Mouse (Mus musculus): ENCODE results near the gene Il33.

DNA sequence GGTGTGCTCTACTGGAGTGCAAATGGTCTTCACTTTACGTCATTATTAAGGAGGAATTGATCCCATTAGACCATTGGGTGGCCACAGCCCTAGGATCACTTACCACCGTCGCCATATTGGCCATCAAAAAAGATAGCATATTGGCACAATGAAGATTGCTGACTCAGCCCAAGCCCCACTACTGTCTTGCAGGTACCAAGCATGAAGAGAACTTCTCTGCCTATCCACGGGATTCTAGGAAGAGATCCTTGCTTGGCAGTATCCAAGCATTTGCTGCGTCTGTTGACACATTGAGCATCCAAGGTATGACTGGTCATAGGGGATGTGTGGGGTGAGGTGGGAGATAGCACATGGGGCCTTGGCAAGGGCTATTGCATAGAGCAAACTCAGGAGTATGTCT, 27.6 kb downstream of the Il33 start:
- TF ChIP-seq CTCF (IDR thresholded peaks at IDR 0.05; ENCODE audit: low read depth, low read length) (no peak), POLR2A (IDR thresholded peaks at IDR 0.05; ENCODE audit: borderline replicate concordance, low read depth, low read length) (no peak)

Data from bone marrow macrophage, adult 2 months (primary cell).